Mouse (Mus musculus) embryonic facial prominence, embryonic 12.5 days (tissue): ENCODE data around the gene Tubb4a. TPM values are rescaled to one million over a fixed set of nuclear protein-coding genes. Genes with fewer than 3 reads are reported as not detected.

Experiments
- ATAC-seq: fragments of 200-750 bp; cut with Nextera tagmentation; 2 replicates; pipeline ENCODE4 v1.8.0; 2017; ENCODE audit not compliant: insufficient number of reproducible peaks, insufficient read depth, low FRiP score, low TSS enrichment
- H3K27ac ChIP-seq: fragments of 300-500 bp; sonication (generic); 2 replicates; pipeline ENCODE4 v1.5.1; 2016; ENCODE audit warnings: mild to moderate bottlenecking
- H3K27me3 ChIP-seq: fragments of 300-500 bp; sonication (generic); 2 replicates; pipeline ENCODE4 v1.6.1; 2016; ENCODE audit warnings: mild to moderate bottlenecking, moderate library complexity
- H3K36me3 ChIP-seq: fragments of 300-500 bp; sonication (generic); 2 replicates; pipeline ENCODE4 v1.6.1; 2016; ENCODE audit warnings: mild to moderate bottlenecking
- H3K4me1 ChIP-seq: fragments of 300-500 bp; sonication (generic); 2 replicates; pipeline ENCODE4 v1.6.1; 2016
- H3K4me2 ChIP-seq: fragments of 300-500 bp; sonication (generic); replicated peaks from 2 replicates; pipeline ENCODE4 v1.6.1; 2016; ENCODE audit warnings: mild to moderate bottlenecking, moderate library complexity
- H3K4me3 ChIP-seq: fragments of 300-500 bp; sonication (generic); 2 replicates; pipeline ENCODE4 v1.5.1; 2016; ENCODE audit warnings: mild to moderate bottlenecking
- H3K9ac ChIP-seq: fragments of 300-500 bp; sonication (generic); 2 replicates; pipeline ENCODE4 v1.6.1; 2016; ENCODE audit warnings: mild to moderate bottlenecking, moderate library complexity
- H3K9me3 ChIP-seq: fragments of 300-500 bp; sonication (generic); 2 replicates; pipeline ENCODE4 v1.6.1; 2016; ENCODE audit warnings: mild to moderate bottlenecking, moderate library complexity
- WGBS: fragments of 180-500 bp; shearing (Covaris S2); methylation state at CpG from one replicate; pipeline ENCODE4 v1.1.7; 2016; 5-methylcytosine and 5-hydroxymethylcytosine counted together
- polyA plus RNA-seq: library from polyadenylated mRNA; unstranded; fragments of >200 nt; fragmentation: Nextera tagmentation; extraction: Ambion mirVana; gene quantifications from 2 replicates; pipeline ENCODE4 v1.2.1, GENCODE M21; 2016

Gene Tubb4a
- polyA plus RNA-seq, 1 experiment from 2014 or later: 31.9 TPM

DNA sequence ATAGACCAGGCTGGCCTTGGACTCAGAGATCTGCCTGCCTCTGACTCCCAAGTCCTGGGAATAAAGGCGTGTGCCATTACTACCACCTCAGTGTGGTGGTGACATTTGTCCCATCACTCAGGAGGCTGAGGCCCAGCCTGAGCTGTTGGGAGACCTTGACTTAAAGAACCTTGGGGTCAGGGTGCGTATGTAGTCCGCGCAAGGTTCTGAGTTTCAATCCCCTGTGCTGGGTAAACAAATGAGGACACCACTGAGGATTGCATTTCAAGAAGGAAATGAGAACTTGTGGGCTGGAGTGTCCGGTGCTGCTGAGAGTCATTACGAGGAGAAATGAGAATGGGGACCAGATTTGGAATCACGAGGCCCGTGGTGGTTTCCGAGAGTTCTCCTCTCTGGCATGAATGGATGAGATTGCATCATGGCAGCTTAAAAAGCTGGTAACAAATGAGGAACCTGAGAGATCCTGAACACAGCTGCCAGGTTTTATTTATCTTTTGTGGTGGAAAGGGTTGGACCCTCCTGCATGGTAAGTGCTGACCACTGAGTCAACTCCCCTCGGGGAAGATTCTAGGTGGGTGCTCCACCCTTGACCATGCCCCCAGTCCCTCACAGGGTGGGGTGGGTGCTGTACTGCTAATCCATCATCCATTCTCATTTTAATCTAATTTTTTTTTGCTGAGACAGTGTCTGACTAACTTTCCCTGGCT, 25.3 kb upstream of the Tubb4a start:
- H3K27ac ChIP-seq: no peak overlapping the region
- H3K36me3 ChIP-seq: no peaks in the 10 kb centered on the region

GRCm38 (mm10) chr17:57110005-57110404, 22.4 kb upstream of the Tubb4a start:
- Histone ChIP-seq H3K36me3 (no peaks in the 10 kb centered on the region), H3K9ac (no peak overlapping the region), H3K4me1 (peaks cover 6% of the 10 kb centered on the region; the same call in 1 of the 2 replicates), H3K4me2 (no peak overlapping the region), H3K9me3 (no peaks in the 10 kb centered on the region), H3K27ac (no peak overlapping the region), H3K27me3 (no peaks in the 10 kb centered on the region), H3K4me3 (no peak overlapping the region)
- WGBS: 82% methylated on average over 1 of the region's 1 CpGs
- ATAC-seq: no peak

More for the DNA sequence above, 25.3 kb upstream of the Tubb4a start:
- Histone ChIP-seq H3K9ac (no peak overlapping the region), H3K27me3 (no peaks in the 10 kb centered on the region), H3K4me2 (no peak overlapping the region), H3K4me3 (no peak overlapping the region), H3K4me1 (no peaks in the 10 kb centered on the region), H3K9me3 (no peaks in the 10 kb centered on the region)
- no peak for ATAC-seq
- WGBS: 84% methylated on average over 10 of the region's 10 CpGs

- Histone ChIP-seq H3K36me3 (no peaks in the 10 kb centered on the region), H3K27ac (no peak overlapping the region), H3K9ac (no peak overlapping the region), H3K4me2 (no peak overlapping the region), H3K9me3 (no peaks in the 10 kb centered on the region), H3K4me1 (peaks cover 13% of the 10 kb centered on the region; the same call in 1 of the 2 replicates), H3K27me3 (no peaks in the 10 kb centered on the region), H3K4me3 (no peak overlapping the region)
- ATAC-seq: no peak
- WGBS: 53% methylated on average over 5 of the region's 5 CpGs
These were observed 21.1 kb upstream of the Tubb4a start for GRCm38 (mm10) chr17:57108666-57109171.

GRCm38 (mm10) chr17:57108040-57108665, 20.6 kb upstream of the Tubb4a start:
- Histone ChIP-seq H3K36me3 (no peaks in the 10 kb centered on the region), H3K9me3 (no peaks in the 10 kb centered on the region), H3K27me3 (no peaks in the 10 kb centered on the region), H3K9ac (no peak overlapping the region), H3K4me1 (peaks cover 13% of the 10 kb centered on the region; the same call in 1 of the 2 replicates), H3K27ac (no peak overlapping the region), H3K4me2 (no peak overlapping the region), H3K4me3 (no peak overlapping the region)
- no peak for ATAC-seq
- WGBS: 81% methylated on average over 7 of the region's 7 CpGs

GRCm38 (mm10) chr17:57107064-57107463, 19.5 kb upstream of the Tubb4a start:
- Histone ChIP-seq H3K9me3 (no peaks in the 10 kb centered on the region), H3K27me3 (no peaks in the 10 kb centered on the region), H3K4me2 (peak overlapping the region; percentile 82; the same call in 1 of the 2 replicates), H3K27ac (no peak overlapping the region), H3K4me1 (peaks cover 13% of the 10 kb centered on the region; the same call in 1 of the 2 replicates), H3K4me3 (no peak overlapping the region), H3K36me3 (no peaks in the 10 kb centered on the region), H3K9ac (no peak overlapping the region)
- WGBS: 87% methylated on average over 5 of the region's 5 CpGs
- no peak for ATAC-seq

DNA sequence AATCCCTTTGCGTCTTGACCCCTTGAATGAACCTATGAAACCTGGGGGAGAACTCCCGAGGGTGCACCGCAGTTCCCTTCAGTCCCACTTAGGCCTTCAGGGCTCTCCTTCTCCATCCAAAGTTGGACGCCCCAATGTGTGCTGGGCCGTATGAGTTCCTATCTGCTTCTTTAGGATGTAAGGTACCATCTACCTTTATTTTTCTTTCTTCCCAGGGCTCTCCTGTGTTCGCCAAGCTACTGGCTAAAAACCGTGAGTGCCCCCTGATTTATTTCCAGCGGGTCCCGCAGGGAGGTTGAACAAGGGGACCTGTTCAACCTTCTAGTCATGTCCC, 18.4 kb upstream of the Tubb4a start:
- H3K9me3 ChIP-seq: no peaks in the 10 kb centered on the region
- peak overlapping the region; percentile 64 for H3K4me3 ChIP-seq
- no peaks in the 10 kb centered on the region for H3K36me3 ChIP-seq
- H3K27ac ChIP-seq: no peak overlapping the region
- 5% methylated on average over 9 of the region's 9 CpGs for WGBS
- no peaks in the 10 kb centered on the region for H3K27me3 ChIP-seq
- H3K4me1 ChIP-seq: peaks cover 13% of the 10 kb centered on the region; the same call in 1 of the 2 replicates
- ATAC-seq: no peak
- H3K9ac ChIP-seq: peak overlapping the region; percentile 75; the same call in 1 of the 2 replicates
- H3K4me2 ChIP-seq: peak overlapping the region; percentile 82

DNA sequence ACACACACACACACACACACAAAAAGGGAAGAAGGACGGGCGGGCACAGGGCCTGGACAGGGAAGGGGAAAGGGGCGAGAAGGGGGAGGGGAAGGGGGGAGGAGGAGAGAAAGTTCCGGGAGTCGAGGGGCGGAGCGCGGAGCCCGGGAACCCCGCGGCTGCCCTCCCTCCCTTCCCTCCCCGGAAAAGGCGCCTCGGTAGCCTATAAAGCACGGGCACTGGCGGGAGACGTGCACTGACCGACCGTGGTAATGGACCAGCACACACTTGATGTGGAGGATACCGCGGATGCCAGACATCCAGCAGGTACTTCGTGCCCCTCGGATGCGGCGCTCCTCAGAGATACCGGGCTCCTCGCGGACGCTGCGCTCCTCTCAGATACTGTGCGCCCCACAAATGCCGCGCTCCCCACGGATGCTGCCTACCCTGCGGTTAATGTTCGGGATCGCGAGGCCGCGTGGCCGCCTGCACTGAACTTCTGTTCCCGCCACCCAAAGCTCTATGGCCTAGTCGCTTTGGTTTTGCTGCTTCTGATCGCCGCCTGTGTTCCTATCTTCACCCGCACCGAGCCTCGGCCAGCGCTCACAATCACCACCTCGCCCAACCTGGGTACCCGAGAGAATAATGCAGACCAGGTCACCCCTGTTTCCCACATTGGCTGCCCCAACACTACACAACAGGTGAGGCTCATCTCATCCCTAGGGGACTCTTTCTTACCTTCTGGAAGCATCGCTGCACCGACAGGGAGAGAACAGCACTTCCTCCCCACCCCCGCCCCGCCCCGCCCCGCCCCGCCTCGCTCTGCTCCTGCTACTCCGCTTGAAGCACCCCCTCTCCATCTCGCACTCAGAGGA, 17.8 kb upstream of the Tubb4a start, which contains the start of gene Tnfsf9:
Gene Tnfsf9 (plus strand): TSS at position 145 of the 854 bp plus-strand sequence.
- Histone ChIP-seq H3K9me3 (no peaks in the 10 kb centered on the region), H3K27me3 (no peaks in the 10 kb centered on the region), H3K4me3 (peak within 1 kb of the TSS; percentile 64), H3K4me2 (peak within 1 kb of the TSS; percentile 82), H3K9ac (peak within 1 kb of the TSS; percentile 75), H3K27ac (0 out of 2 replicates have a peak within 1 kb of the TSS, but pooled peaks have one; percentile 36), H3K36me3 (no peaks in the 10 kb centered on the region), H3K4me1 (peaks cover 13% of the 10 kb centered on the region; the same call in 1 of the 2 replicates)
- ATAC-seq: peak; percentile 65
- WGBS: 1% methylated on average over 54 of the region's 61 CpGs

GRCm38 (mm10) chr17:57104496-57104895, 16.9 kb upstream of the Tubb4a start:
- ATAC-seq: peak; percentile 24; the same call in 1 of the 2 replicates
- Histone ChIP-seq H3K27me3 (no peaks in the 10 kb centered on the region), H3K36me3 (no peaks in the 10 kb centered on the region), H3K4me3 (peak overlapping the region; percentile 64), H3K4me1 (peaks cover 13% of the 10 kb centered on the region; the same call in 1 of the 2 replicates), H3K27ac (no peak overlapping the region), H3K9ac (no peak overlapping the region), H3K4me2 (peak overlapping the region; percentile 82), H3K9me3 (no peaks in the 10 kb centered on the region)
- WGBS: 37% methylated on average over 4 of the region's 4 CpGs

DNA sequence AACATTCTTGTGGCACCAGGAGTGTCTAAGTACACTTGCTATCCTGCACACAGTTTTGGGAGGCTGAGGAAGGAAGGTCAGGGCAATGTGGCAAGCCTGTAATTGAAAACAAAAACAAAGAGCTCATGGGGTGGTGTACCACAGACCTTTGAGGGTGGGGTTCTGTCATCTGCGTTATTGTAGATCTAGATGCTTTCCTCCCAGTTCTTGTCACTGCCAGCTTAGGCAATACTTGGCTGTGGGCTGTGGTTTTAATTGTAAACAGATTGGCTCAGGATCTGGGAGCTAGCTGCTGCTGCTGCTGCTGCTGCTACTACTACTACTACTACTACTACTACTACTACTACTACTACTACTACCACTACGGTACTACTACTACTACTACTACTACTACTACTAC, 14.7 kb upstream of the Tubb4a start:
- Histone ChIP-seq H3K36me3 (no peaks in the 10 kb centered on the region), H3K4me2 (no peak overlapping the region), H3K4me1 (peaks cover 13% of the 10 kb centered on the region; the same call in 1 of the 2 replicates), H3K27me3 (no peaks in the 10 kb centered on the region), H3K9me3 (no peaks in the 10 kb centered on the region), H3K9ac (no peak overlapping the region), H3K27ac (no peak overlapping the region), H3K4me3 (no peak overlapping the region)
- no peak for ATAC-seq
- 59% methylated on average over 2 of the region's 2 CpGs for WGBS

DNA sequence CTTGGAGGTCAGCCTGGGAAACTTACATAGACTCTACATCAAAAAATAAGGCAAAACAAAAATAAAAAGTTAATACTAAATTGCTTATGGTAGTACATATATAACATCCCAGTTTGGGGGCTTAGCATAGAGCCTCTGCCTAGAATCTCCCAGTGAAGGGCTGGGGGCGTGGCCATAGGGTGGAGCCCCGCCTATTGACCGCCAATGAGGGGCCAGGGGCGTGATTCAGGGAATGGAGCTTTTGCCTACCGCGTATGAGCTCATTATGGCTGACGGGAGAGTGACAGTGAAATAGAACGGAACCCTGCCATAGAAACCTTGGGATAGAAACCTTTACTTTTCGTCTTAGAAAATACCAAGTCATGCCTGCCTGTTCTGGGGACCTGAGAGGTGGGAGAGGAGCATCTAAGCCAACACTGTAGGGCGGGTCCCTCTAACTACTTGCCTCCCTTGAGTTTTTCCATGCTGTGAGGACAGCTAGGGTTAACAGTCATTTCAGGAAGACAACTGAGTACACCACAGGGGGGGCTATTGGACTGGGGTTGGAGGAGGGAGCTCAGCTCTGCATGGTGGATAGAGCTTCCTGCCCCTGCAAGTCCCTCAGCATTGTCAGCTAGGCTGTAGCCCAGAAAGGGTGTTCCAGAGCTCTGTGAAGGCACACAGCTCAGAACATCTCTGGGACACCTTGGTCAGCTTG, 12.2 kb upstream of the Tubb4a start:
- H3K9me3 ChIP-seq: no peaks in the 10 kb centered on the region
- H3K36me3 ChIP-seq: no peaks in the 10 kb centered on the region
- H3K4me1 ChIP-seq: peaks cover 6% of the 10 kb centered on the region; the same call in 1 of the 2 replicates
- H3K27me3 ChIP-seq: no peaks in the 10 kb centered on the region; the same call in 1 of the 2 replicates
- H3K4me3 ChIP-seq: no peak overlapping the region
- ATAC-seq: no peak
- H3K27ac ChIP-seq: no peak overlapping the region
- no peak overlapping the region for H3K9ac ChIP-seq
- 5% methylated on average over 10 of the region's 10 CpGs for WGBS
- H3K4me2 ChIP-seq: no peak overlapping the region

- 87% methylated on average over 5 of the region's 5 CpGs for WGBS
- H3K9me3 ChIP-seq: 0 out of 2 replicates have a peak, but pooled peaks cover 3% of the 10 kb centered on the region
- H3K27ac ChIP-seq: no peak overlapping the region
- H3K4me1 ChIP-seq: no peaks in the 10 kb centered on the region
- no peaks in the 10 kb centered on the region; the same call in 1 of the 2 replicates for H3K27me3 ChIP-seq
- ATAC-seq: no peak
- no peak overlapping the region for H3K4me2 ChIP-seq
- H3K9ac ChIP-seq: no peak overlapping the region
- no peaks in the 10 kb centered on the region for H3K36me3 ChIP-seq
- no peak overlapping the region for H3K4me3 ChIP-seq
These were observed 10.7 kb upstream of the Tubb4a start for GRCm38 (mm10) chr17:57098321-57098720.
